Mouse (Mus musculus): ENCODE data around the gene Nobox.

DNA sequence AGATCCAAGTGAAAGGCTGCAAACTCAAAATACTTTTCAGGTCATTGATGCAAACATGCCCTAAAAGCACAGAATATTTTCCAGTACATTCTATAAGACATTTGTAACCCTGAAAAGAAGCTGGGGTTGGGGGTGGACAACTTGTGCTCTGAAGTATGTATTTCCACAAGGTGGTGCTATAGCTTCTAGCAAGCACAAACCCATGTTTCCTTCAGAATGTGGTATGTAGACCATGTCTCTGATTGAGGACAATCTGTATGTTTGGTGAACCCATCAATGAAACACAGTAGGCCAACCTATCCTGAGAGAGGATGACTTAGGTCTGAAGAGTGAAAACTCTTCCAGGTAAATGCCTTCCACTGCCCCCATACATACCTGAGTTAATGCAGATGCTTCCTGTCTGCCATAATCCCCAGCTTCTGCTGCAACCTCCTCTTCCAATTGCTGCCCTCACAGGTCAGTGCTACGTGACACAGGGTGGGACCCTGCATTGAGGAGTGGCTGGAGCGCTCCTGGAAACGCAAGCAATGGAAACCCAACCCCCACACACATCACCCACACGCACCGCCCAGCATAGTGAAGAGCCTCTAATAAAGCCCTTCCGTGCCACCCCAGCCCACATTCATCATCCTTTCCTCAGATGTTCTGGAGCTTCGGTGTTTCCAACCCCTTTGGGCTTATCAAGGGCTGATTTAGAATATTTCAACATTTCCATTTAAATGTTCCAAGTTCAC is 55.0 kb downstream of the Nobox start:
- TF ChIP-seq CTCF (IDR thresholded peaks at IDR 0.05; ENCODE audit: borderline replicate concordance, extremely low read depth, insufficient read depth, insufficient read length) (peak; percentile 24; the same call in 1 of the 2 replicates), POLR2A (IDR thresholded peaks at IDR 0.05; ENCODE audit: borderline replicate concordance, extremely low read depth, insufficient read depth, insufficient read length, poor library complexity, severe bottlenecking) (no peak)

Measured in brain, embryonic 14.5 days (tissue).